Mouse (Mus musculus) midbrain, embryonic 14.5 days (tissue): ENCODE measurements around the gene Arsg. TPM values are rescaled to one million over a fixed set of nuclear protein-coding genes. Genes with fewer than 3 reads are reported as not detected.

ENCODE experiments used
- ATAC-seq: fragments of 200-750 bp; cut with Nextera tagmentation; 2 replicates; pipeline ENCODE4 v1.8.0; 2017; ENCODE audit warnings: moderate number of reproducible peaks, moderate library complexity; ENCODE audit not compliant: low FRiP score, low TSS enrichment
- DNase-seq: peaks from one replicate; pipeline ENCODE4 v3.0.0-alpha.2; 2015
- H3K27ac ChIP-seq: fragments of 300-500 bp; sonication (generic); replicated peaks from 2 replicates; pipeline ENCODE4 v1.5.1; 2014; ENCODE audit warnings: mild to moderate bottlenecking, low read depth, low read length, moderate library complexity
- H3K27me3 ChIP-seq: fragments of 300-500 bp; sonication (generic); 2 replicates; pipeline ENCODE4 v1.6.1; 2014; ENCODE audit warnings: low read length, control low read depth, mixed read lengths; ENCODE audit not compliant: control insufficient read depth, insufficient read depth
- H3K36me3 ChIP-seq: fragments of 300-500 bp; sonication (generic); 2 replicates; pipeline ENCODE4 v1.6.1; 2014; ENCODE audit warnings: low read length, control low read depth; ENCODE audit not compliant: control insufficient read depth, insufficient read depth
- H3K4me1 ChIP-seq: fragments of 300-500 bp; sonication (generic); 2 replicates; pipeline ENCODE4 v1.6.1; 2014; ENCODE audit warnings: mild to moderate bottlenecking, antibody characterized with exemption, low read length, control low read depth; ENCODE audit not compliant: control insufficient read depth, insufficient read depth
- H3K4me2 ChIP-seq: fragments of 300-500 bp; sonication (generic); 2 replicates; pipeline ENCODE4 v1.6.1; 2014; ENCODE audit warnings: mild to moderate bottlenecking, low read length, moderate library complexity
- H3K4me3 ChIP-seq: fragments of 300-500 bp; sonication (generic); replicated peaks from 2 replicates; pipeline ENCODE4 v1.5.1; 2014; ENCODE audit warnings: low read depth, low read length
- H3K9ac ChIP-seq: fragments of 300-500 bp; sonication (generic); replicated peaks from 2 replicates; pipeline ENCODE4 v1.6.1; 2014; ENCODE audit warnings: mild to moderate bottlenecking, low read length, moderate library complexity
- H3K9me3 ChIP-seq: fragments of 300-500 bp; sonication (generic); 2 replicates; pipeline ENCODE4 v1.6.1; 2016; ENCODE audit warnings: low read length, control low read depth, mixed read lengths; ENCODE audit not compliant: control insufficient read depth
- WGBS: fragments of 180-500 bp; shearing (Covaris S2); extraction: QIAGEN DNeasy Blood & Tissue Kit; methylation state at CpG from one replicate; pipeline ENCODE4 v1.1.7; 2014; 5-methylcytosine and 5-hydroxymethylcytosine counted together
- polyA plus RNA-seq: library from polyadenylated mRNA; unstranded; fragments of >200 nt; fragmentation: Nextera tagmentation; extraction: Ambion mirVana; gene quantifications from 2 replicates; pipeline ENCODE4 v1.2.1, GENCODE M21; 2014

Gene Arsg
- polyA plus RNA-seq, 1 experiment from 2014 or later: 2.7 TPM

GRCm38 (mm10) chr11:109512995-109513675 is 40.0 kb downstream of the Arsg start:
- Histone ChIP-seq H3K27ac (no peak overlapping the region), H3K9me3 (no peaks in the 10 kb centered on the region; the same call in 1 of the 2 replicates), H3K9ac (no peak overlapping the region), H3K4me2 (no peak overlapping the region), H3K36me3 (no peaks in the 10 kb centered on the region), H3K27me3 (no peaks in the 10 kb centered on the region), H3K4me1 (no peaks in the 10 kb centered on the region), H3K4me3 (no peak overlapping the region)
- ATAC-seq (no peak), DNase-seq (no peak)
- 88% methylated on average over 16 of the region's 16 CpGs for WGBS

- Histone ChIP-seq H3K27ac (no peak overlapping the region), H3K4me1 (no peaks in the 10 kb centered on the region), H3K9me3 (no peaks in the 10 kb centered on the region; the same call in 1 of the 2 replicates), H3K36me3 (no peaks in the 10 kb centered on the region), H3K4me2 (no peak overlapping the region), H3K9ac (no peak overlapping the region), H3K4me3 (no peak overlapping the region), H3K27me3 (no peaks in the 10 kb centered on the region)
- ATAC-seq (no peak), DNase-seq (no peak)
- 77% methylated on average over 3 of the region's 3 CpGs for WGBS
Observed at GRCm38 (mm10) chr11:109514064-109514612, 41.0 kb downstream of the Arsg start.

- no peaks in the 10 kb centered on the region for H3K4me1 ChIP-seq
- H3K36me3 ChIP-seq: no peaks in the 10 kb centered on the region
- ATAC-seq (no peak), DNase-seq (no peak)
- WGBS: 93% methylated on average over 11 of the region's 11 CpGs
- H3K27ac ChIP-seq: no peak overlapping the region
- H3K27me3 ChIP-seq: no peaks in the 10 kb centered on the region
- no peak overlapping the region for H3K4me3 ChIP-seq
- H3K4me2 ChIP-seq: no peak overlapping the region
- no peak overlapping the region for H3K9ac ChIP-seq
- no peaks in the 10 kb centered on the region for H3K9me3 ChIP-seq
Observed at GRCm38 (mm10) chr11:109517330-109517729, 44.2 kb downstream of the Arsg start.

- Histone ChIP-seq H3K9me3 (no peaks in the 10 kb centered on the region), H3K27me3 (no peaks in the 10 kb centered on the region), H3K9ac (no peak overlapping the region), H3K4me1 (no peaks in the 10 kb centered on the region), H3K27ac (no peak overlapping the region), H3K4me3 (no peak overlapping the region), H3K36me3 (no peaks in the 10 kb centered on the region), H3K4me2 (no peak overlapping the region)
- no peak for ATAC-seq
- WGBS: 94% methylated on average over 3 of the region's 3 CpGs
- DNase-seq: no peak
Observed at GRCm38 (mm10) chr11:109517816-109518215, 44.6 kb downstream of the Arsg start.

GRCm38 (mm10) chr11:109520958-109521357 is 47.8 kb downstream of the Arsg start:
- WGBS: 48% methylated on average over 7 of the region's 7 CpGs
- Histone ChIP-seq H3K27me3 (no peaks in the 10 kb centered on the region), H3K36me3 (no peaks in the 10 kb centered on the region), H3K4me2 (no peak overlapping the region), H3K4me1 (no peaks in the 10 kb centered on the region), H3K9ac (no peak overlapping the region), H3K4me3 (no peak overlapping the region), H3K9me3 (no peaks in the 10 kb centered on the region), H3K27ac (no peak overlapping the region)
- ATAC-seq: no peak
- DNase-seq: no peak

- Histone ChIP-seq H3K36me3 (no peaks in the 10 kb centered on the region), H3K4me2 (no peak overlapping the region), H3K9ac (no peak overlapping the region), H3K27me3 (no peaks in the 10 kb centered on the region), H3K27ac (no peak overlapping the region), H3K9me3 (no peaks in the 10 kb centered on the region), H3K4me3 (no peak overlapping the region), H3K4me1 (no peaks in the 10 kb centered on the region)
- ATAC-seq (no peak), DNase-seq (no peak)
- WGBS: 87% methylated on average over 5 of the region's 5 CpGs
Observed at GRCm38 (mm10) chr11:109524869-109525268, 51.7 kb downstream of the Arsg start.

GRCm38 (mm10) chr11:109525571-109525970 is 52.4 kb downstream of the Arsg start:
- no peak overlapping the region for H3K4me3 ChIP-seq
- ATAC-seq (no peak), DNase-seq (no peak)
- no peaks in the 10 kb centered on the region for H3K27me3 ChIP-seq
- H3K9me3 ChIP-seq: no peaks in the 10 kb centered on the region
- no peaks in the 10 kb centered on the region for H3K4me1 ChIP-seq
- H3K9ac ChIP-seq: no peak overlapping the region
- H3K36me3 ChIP-seq: no peaks in the 10 kb centered on the region
- H3K27ac ChIP-seq: no peak overlapping the region
- H3K4me2 ChIP-seq: no peak overlapping the region
- WGBS: 94% methylated on average over 4 of the region's 4 CpGs

- Histone ChIP-seq H3K4me2 (no peak overlapping the region), H3K36me3 (no peaks in the 10 kb centered on the region), H3K9me3 (no peaks in the 10 kb centered on the region), H3K4me1 (no peaks in the 10 kb centered on the region), H3K4me3 (no peak overlapping the region), H3K27ac (no peak overlapping the region), H3K27me3 (no peaks in the 10 kb centered on the region), H3K9ac (no peak overlapping the region)
- WGBS: 90% methylated on average over 4 of the region's 4 CpGs
- ATAC-seq: no peak
- DNase-seq: no peak
Observed at GRCm38 (mm10) chr11:109530030-109530429, 56.9 kb downstream of the Arsg start.

- Histone ChIP-seq H3K27me3 (no peaks in the 10 kb centered on the region), H3K4me1 (no peaks in the 10 kb centered on the region), H3K36me3 (no peaks in the 10 kb centered on the region), H3K9ac (no peak overlapping the region), H3K27ac (no peak overlapping the region), H3K4me3 (no peak overlapping the region), H3K9me3 (no peaks in the 10 kb centered on the region), H3K4me2 (no peak overlapping the region)
- no peak for DNase-seq
- 91% methylated on average over 6 of the region's 6 CpGs for WGBS
- ATAC-seq: no peak
Observed at GRCm38 (mm10) chr11:109535966-109536365, 62.8 kb downstream of the Arsg start.
